Mouse (Mus musculus) liver, embryonic 16.5 days (tissue): Measurements from ENCODE around the gene Rtn2. TPM values are rescaled to one million over a fixed set of nuclear protein-coding genes. Genes with fewer than 3 reads are reported as not detected.

Source experiments
- ATAC-seq: fragments of 200-750 bp; cut with Nextera tagmentation; 2 replicates; pipeline ENCODE4 v1.8.0; 2017; ENCODE audit warnings: low read depth, mild to moderate bottlenecking, moderate number of reproducible peaks, moderate library complexity
- H3K27ac ChIP-seq: fragments of 300-500 bp; sonication (generic); 2 replicates; pipeline ENCODE4 v1.5.1; 2014; ENCODE audit warnings: mild to moderate bottlenecking, low read length
- H3K27me3 ChIP-seq: fragments of 300-500 bp; sonication (generic); 2 replicates; pipeline ENCODE4 v1.6.1; 2014; ENCODE audit warnings: low read depth, low read length, mixed read lengths; ENCODE audit not compliant: control insufficient read depth, insufficient read depth
- H3K36me3 ChIP-seq: fragments of 300-500 bp; sonication (generic); 2 replicates; pipeline ENCODE4 v1.6.1; 2014; ENCODE audit warnings: mild to moderate bottlenecking; ENCODE audit not compliant: control insufficient read depth, insufficient read depth
- H3K4me1 ChIP-seq: fragments of 300-500 bp; sonication (generic); 2 replicates; pipeline ENCODE4 v1.6.1; 2014; ENCODE audit warnings: low read depth, low read length, mixed read lengths; ENCODE audit not compliant: control insufficient read depth
- H3K4me2 ChIP-seq: fragments of 300-500 bp; sonication (generic); 2 replicates; pipeline ENCODE4 v1.6.1; 2014; ENCODE audit warnings: low read depth, low read length, mixed read lengths
- H3K4me3 ChIP-seq: fragments of 300-500 bp; sonication (generic); 2 replicates; pipeline ENCODE4 v1.5.1; 2014; ENCODE audit warnings: low read depth, mild to moderate bottlenecking, low read length
- H3K9ac ChIP-seq: fragments of 300-500 bp; sonication (generic); 2 replicates; pipeline ENCODE4 v1.6.1; 2014; ENCODE audit warnings: low read depth, low read length
- H3K9me3 ChIP-seq: fragments of 300-500 bp; sonication (generic); replicated peaks from 2 replicates; pipeline ENCODE4 v1.6.1; 2016; ENCODE audit warnings: low read length; ENCODE audit not compliant: control insufficient read depth
- WGBS: fragments of 180-500 bp; shearing (Covaris S2); extraction: QIAGEN DNeasy Blood & Tissue Kit; methylation state at CpG from one replicate; pipeline ENCODE4 v1.1.7; 2014; ENCODE audit not compliant: insufficient replicate concordance; 5-methylcytosine and 5-hydroxymethylcytosine counted together
- polyA plus RNA-seq: library from polyadenylated mRNA; unstranded; fragments of >200 nt; fragmentation: Nextera tagmentation; extraction: Ambion mirVana; gene quantifications from 2 replicates; pipeline ENCODE4 v1.2.1, GENCODE M21; 2015

The Rtn2 gene
- polyA plus RNA-seq, 1 experiment from 2014 or later, result 4.1 TPM

GRCm38 (mm10) chr7:19307739-19308453, 25.5 kb downstream of the Rtn2 start:
- Histone ChIP-seq H3K36me3 (no peaks in the 10 kb centered on the region), H3K4me1 (peaks cover 24% of the 10 kb centered on the region), H3K27ac (peak overlapping the region; percentile 54; the same call in 1 of the 2 replicates), H3K4me3 (peak overlapping the region; percentile 71), H3K4me2 (peak overlapping the region; percentile 99), H3K9me3 (no peaks in the 10 kb centered on the region), H3K27me3 (peaks cover 54% of the 10 kb centered on the region), H3K9ac (peak overlapping the region; percentile 66)
- ATAC-seq, result peak; percentile 36
- 2% methylated on average over 18 of the region's 18 CpGs for WGBS

GRCm38 (mm10) chr7:19308454-19309277, 26.2 kb downstream of the Rtn2 start:
- peaks cover 24% of the 10 kb centered on the region for H3K4me1 ChIP-seq
- peak overlapping the region; percentile 71 for H3K4me3 ChIP-seq
- under 1% methylated on average over 58 of the region's 58 CpGs for WGBS
- H3K9me3 ChIP-seq, result no peaks in the 10 kb centered on the region
- H3K4me2 ChIP-seq, result peak overlapping the region; percentile 99
- peak overlapping the region; percentile 66 for H3K9ac ChIP-seq
- H3K27me3 ChIP-seq, result peaks cover 47% of the 10 kb centered on the region
- ATAC-seq, result peak; percentile 85
- H3K27ac ChIP-seq, result peak overlapping the region; percentile 54; the same call in 1 of the 2 replicates
- H3K36me3 ChIP-seq, result no peaks in the 10 kb centered on the region

GRCm38 (mm10) chr7:19309278-19309883, 27.0 kb downstream of the Rtn2 start:
- Histone ChIP-seq H3K4me1 (peaks cover 24% of the 10 kb centered on the region), H3K4me3 (peak overlapping the region; percentile 71), H3K27me3 (peaks cover 41% of the 10 kb centered on the region), H3K9ac (peak overlapping the region; percentile 36; the same call in 1 of the 2 replicates), H3K27ac (no peak overlapping the region), H3K36me3 (no peaks in the 10 kb centered on the region), H3K4me2 (peak overlapping the region; percentile 99), H3K9me3 (no peaks in the 10 kb centered on the region)
- WGBS, result under 1% methylated on average over 48 of the region's 48 CpGs
- no peak for ATAC-seq

GRCm38 (mm10) chr7:19309884-19310641, 27.6 kb downstream of the Rtn2 start, which contains the start of gene Fosb:
TSS of gene Fosb (minus strand) at chr7:19310051.
- under 1% methylated on average over 49 of the region's 49 CpGs for WGBS
- Histone ChIP-seq H3K4me2 (peak within 1 kb of the TSS; percentile 99), H3K27me3 (peaks cover 36% of the 10 kb centered on the region), H3K9me3 (no peaks in the 10 kb centered on the region), H3K4me1 (peaks cover 24% of the 10 kb centered on the region), H3K27ac (no peak within 1 kb of the TSS), H3K9ac (peak within 1 kb of the TSS; percentile 36), H3K4me3 (peak within 1 kb of the TSS; percentile 71), H3K36me3 (no peaks in the 10 kb centered on the region)
- peak; percentile 84 for ATAC-seq

GRCm38 (mm10) chr7:19311991-19312390, 29.6 kb downstream of the Rtn2 start:
- ATAC-seq, result no peak
- Histone ChIP-seq H3K36me3 (no peaks in the 10 kb centered on the region), H3K4me2 (no peak overlapping the region), H3K4me1 (peaks cover 24% of the 10 kb centered on the region), H3K9ac (no peak overlapping the region), H3K4me3 (no peak overlapping the region), H3K27ac (no peak overlapping the region), H3K9me3 (no peaks in the 10 kb centered on the region), H3K27me3 (peaks cover 17% of the 10 kb centered on the region)
- WGBS, result 24% methylated on average over 4 of the region's 4 CpGs

- H3K4me3 ChIP-seq, result no peak overlapping the region
Observed at GRCm38 (mm10) chr7:19314033-19314432, 31.6 kb downstream of the Rtn2 start.

GRCm38 (mm10) chr7:19316451-19317161, 34.2 kb downstream of the Rtn2 start:
- no peak overlapping the region for H3K4me3 ChIP-seq
- no peaks in the 10 kb centered on the region for H3K36me3 ChIP-seq
- no peak overlapping the region for H3K27ac ChIP-seq
- 14% methylated on average over 14 of the region's 14 CpGs for WGBS
- H3K27me3 ChIP-seq, result peaks cover 32% of the 10 kb centered on the region
- no peak for ATAC-seq
- H3K9me3 ChIP-seq, result no peaks in the 10 kb centered on the region
- H3K9ac ChIP-seq, result no peak overlapping the region
- peaks cover 13% of the 10 kb centered on the region for H3K4me1 ChIP-seq
- H3K4me2 ChIP-seq, result no peak overlapping the region

More at GRCm38 (mm10) chr7:19314033-19314432, 31.6 kb downstream of the Rtn2 start:
- Histone ChIP-seq H3K27ac (no peak overlapping the region), H3K9me3 (no peaks in the 10 kb centered on the region), H3K4me2 (no peak overlapping the region), H3K4me1 (peaks cover 12% of the 10 kb centered on the region), H3K9ac (no peak overlapping the region), H3K36me3 (no peaks in the 10 kb centered on the region), H3K27me3 (peaks cover 18% of the 10 kb centered on the region)
- ATAC-seq, result no peak
- WGBS, result 36% methylated on average over 5 of the region's 5 CpGs

- no peak overlapping the region for H3K4me2 ChIP-seq
- peaks cover 13% of the 10 kb centered on the region for H3K4me1 ChIP-seq
- H3K9me3 ChIP-seq, result no peaks in the 10 kb centered on the region
- no peaks in the 10 kb centered on the region for H3K36me3 ChIP-seq
- peaks cover 45% of the 10 kb centered on the region for H3K27me3 ChIP-seq
- H3K9ac ChIP-seq, result no peak overlapping the region
- no peak for ATAC-seq
- H3K27ac ChIP-seq, result no peak overlapping the region
- 57% methylated on average over 2 of the region's 2 CpGs for WGBS
- H3K4me3 ChIP-seq, result no peak overlapping the region
Observed at GRCm38 (mm10) chr7:19318201-19318600, 35.8 kb downstream of the Rtn2 start.
